Mouse (Mus musculus): ENCODE data around the gene Col23a1.

Gene Col23a1

GRCm38 (mm10) chr11:51543487-51544050 lies 253.8 kb downstream of the Col23a1 start:
- DNase-seq (ENCODE audit: low spot score): no peak

DNA sequence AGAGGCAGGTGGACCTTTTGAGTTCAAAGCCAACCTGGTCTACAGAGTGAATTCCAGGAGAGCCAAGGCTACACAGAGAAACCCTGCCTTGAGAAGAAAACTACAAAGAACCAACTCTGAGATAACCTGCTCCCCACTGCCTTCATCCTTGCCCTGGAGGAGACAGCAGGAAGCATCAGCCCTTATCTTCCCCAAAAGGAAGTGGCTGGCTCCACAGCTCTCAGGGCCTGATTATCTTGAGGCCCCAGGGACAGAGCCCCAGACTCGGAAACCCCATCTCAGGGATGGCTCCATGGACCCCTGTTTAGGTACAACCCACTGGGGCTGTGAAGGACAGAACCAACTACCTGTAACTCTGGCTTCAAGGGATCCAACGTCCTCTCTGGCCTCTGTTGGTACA lies 254.7 kb downstream of the Col23a1 start:
- DNase-seq (ENCODE audit: low spot score): no peak

- no peak for DNase-seq (ENCODE audit: low spot score)
These were observed 256.1 kb downstream of the Col23a1 start for GRCm38 (mm10) chr11:51545811-51546210.

DNA sequence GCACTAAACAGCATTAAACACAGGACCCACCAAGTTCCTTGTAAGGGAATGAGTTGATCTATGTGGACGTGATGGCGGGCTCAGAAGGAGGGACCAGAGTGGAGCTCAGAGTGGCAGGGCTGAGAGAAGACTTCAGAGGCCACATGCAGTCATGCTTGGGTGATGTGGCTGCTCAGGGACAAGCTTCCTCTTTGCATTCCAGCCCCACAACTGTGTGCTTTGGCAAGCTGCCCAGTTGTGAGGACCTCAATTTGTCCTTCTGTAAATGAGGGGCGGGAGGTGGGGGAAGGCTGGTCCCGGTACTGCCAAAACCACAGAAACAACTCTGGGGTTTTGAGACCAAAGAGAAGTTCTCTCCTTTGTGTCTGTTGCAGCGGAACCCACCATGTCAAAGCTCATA lies 261.5 kb downstream of the Col23a1 start:
- DNase-seq (ENCODE audit: low spot score): no peak

- DNase-seq (ENCODE audit: low spot score): no peak
These were observed 262.4 kb downstream of the Col23a1 start for GRCm38 (mm10) chr11:51552091-51552490.

DNA sequence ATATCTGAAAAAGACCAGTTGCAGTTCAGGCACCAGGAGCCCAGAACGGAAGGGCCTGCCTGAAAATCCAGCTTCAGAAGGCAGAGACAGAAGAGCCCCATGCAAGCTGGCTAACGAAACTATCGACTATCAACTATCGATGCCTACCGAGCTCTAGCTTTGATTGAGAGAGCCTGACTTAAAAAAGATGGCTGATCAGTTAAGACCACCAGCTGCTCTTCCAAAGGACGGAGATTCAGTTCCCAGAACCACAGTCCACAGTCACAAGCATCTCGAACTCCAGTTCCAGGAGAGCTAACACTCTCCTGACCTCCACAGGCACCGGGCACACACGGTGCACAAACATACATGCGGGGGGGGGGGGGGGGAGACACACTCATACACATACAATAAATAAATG lies 264.9 kb downstream of the Col23a1 start:
- no peak for DNase-seq (ENCODE audit: low spot score)

GRCm38 (mm10) chr11:51555066-51555465 lies 265.3 kb downstream of the Col23a1 start:
- no peak for DNase-seq (ENCODE audit: low spot score)

DNA sequence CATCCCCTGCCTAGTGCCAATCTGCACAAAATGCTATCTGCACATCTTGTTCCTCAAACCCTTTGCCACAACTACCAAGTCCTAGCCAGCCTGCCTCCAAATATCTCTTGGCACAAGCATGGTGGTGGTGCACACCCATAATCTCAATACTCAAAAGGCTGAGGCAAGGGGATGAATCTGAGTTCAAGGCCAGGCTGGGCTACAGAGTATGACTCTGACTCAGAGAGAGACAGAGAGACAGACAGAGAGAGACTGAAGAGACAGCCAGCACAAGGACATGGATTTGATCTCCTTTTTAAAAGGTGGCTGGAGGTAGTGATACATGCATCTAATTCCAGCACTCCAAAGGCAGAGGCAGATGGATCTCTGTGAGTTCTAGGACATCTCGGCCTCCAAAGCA lies 273.6 kb downstream of the Col23a1 start:
- DNase-seq (ENCODE audit: low spot score): no peak

- DNase-seq (ENCODE audit: low spot score): no peak
These were observed 275.3 kb downstream of the Col23a1 start for GRCm38 (mm10) chr11:51565062-51565461.

DNA sequence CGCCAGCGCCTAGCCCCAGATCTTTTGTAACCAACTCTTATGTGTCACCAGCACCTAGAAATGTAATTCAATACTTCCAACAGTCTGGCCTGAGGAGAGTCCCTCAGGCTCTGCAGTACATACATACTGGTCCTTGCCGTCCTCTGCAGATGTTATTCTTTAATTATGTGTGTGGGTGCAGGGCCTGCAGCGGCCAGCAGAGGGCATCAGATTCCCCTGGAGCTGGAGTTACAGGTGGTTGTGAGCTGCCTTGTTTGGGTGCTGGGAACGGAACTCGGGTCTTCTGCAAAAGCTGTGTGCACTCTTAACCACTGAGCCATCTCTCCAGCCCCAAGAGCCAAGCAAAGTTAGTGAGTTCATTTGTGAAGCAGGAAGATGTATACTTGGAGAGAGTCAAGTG lies 276.2 kb downstream of the Col23a1 start:
- no peak for DNase-seq (ENCODE audit: low spot score)

DNA sequence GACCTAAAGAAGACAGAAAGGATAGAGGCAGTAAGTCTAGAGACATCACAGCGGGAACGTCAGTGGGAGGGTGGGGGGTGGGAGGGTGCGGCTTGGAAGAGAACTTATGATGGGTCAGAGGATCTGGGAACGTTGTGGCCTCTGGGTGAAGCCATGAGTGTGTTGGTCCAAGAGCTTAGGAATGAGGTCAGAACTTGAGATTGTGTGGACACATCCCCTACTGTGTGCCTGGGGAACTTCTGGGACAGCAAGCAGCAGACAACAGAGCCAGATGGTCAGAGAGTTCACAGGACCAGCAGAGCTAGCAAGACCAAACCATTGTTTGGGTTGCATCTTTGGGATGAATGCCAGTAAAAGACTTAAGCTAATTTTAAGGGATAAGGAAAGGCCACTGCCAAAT lies 279.1 kb downstream of the Col23a1 start:
- DNase-seq (ENCODE audit: low spot score): no peak

DNA sequence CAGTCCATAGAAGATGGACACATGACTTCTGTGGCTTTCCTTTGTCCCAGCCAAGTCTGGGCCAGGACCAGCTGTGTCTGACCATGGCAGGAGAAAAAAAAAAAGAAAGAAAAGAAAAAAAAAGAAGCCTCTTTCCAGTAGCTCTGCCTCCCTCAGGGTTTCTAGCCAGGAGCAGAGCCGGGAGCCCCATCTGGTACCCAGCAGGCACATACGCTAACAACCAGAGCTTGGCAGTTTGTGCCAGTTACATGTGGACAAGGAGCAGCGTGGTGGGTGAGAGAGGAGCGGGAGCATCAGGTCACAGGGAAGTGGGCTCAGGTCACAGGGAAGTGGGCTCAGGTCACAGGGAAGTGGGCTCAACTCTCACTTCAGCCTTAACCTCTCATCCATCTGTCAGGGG lies 286.7 kb downstream of the Col23a1 start:
- DNase-seq (ENCODE audit: low spot score): no peak

DNA sequence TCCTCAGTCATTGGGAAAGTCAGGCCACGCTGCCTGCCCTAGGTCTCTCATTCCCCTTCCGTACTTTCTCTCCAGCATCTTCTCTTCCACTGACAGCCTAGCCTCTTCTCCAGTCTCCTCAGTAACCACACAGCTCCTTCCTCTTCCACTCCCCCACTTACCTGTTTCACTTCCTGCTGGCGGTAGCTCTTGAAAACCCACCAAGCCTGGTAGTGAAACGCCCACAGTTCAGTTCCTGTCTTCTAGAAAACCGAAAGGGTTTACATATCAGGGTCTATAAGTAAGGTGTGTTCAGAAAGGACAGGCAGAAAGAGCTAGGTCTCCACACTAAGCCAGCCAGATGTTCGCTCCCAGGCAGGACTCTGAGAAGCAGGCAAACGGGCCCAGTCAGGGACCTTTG lies 287.9 kb downstream of the Col23a1 start:
- no peak for DNase-seq (ENCODE audit: low spot score)

- no peak for DNase-seq (ENCODE audit: low spot score)
These were observed 289.3 kb downstream of the Col23a1 start for GRCm38 (mm10) chr11:51579024-51579423.

- no peak for DNase-seq (ENCODE audit: low spot score)
These were observed 293.0 kb downstream of the Col23a1 start for GRCm38 (mm10) chr11:51582713-51583112.

DNA sequence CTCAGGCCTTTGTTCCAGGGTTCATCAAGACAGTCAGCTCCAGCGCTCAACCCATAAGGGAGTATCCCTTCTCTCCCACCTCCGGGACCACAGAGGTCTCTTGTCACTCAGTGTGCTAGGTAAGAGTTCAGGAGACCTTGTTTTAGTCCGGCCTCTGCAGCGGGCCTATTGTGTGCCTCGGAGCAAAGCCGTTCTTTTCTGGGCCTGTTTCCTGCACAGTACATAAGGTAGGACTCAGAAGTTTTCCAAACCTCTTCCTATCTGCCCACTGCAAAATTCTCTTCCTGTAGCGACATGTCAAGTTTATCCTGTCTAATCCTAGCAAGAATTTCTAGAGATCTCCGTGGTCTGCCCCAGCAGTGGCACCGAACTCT lies 294.3 kb downstream of the Col23a1 start:
- DNase-seq (ENCODE audit: low spot score): no peak

DNA sequence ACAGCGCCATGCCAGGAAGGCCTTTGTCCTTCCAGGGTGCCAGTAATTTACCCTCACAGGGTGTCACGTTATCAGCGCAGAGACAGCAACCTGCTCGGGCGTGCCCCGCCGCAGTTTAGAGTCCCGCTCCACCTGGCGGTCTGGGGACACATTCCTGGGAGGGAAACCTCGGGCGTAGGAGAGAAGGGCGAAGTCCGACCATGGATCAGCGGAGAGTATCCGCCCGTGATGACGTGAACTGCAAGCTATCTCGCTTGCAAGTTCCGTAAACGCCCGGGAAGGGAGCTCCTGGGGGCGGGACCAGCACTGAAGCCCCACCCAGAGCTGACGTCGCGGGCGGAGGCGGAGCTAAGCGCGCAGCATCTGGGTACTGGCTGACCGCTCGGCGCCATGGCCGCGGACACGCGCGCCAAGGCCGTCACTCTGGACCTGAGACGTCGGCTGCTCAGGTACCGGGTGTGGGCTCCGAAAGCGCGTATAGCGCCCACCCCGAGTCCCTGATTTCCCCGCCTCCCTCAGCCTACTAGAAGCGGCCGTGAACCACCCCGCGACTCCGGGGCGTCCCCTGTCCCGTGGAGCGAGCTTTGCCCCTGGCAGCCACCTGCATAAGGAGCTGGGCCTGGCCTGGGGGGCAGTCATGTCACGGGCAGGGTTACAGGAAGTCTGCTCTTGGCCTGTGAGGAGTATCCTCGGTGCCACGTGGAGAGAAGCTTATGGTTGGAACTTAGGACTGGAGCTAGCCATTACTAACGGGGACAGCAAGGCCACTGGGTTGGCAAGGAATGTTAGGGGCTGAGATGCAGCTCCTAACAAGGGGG lies 294.9 kb downstream of the Col23a1 start, which contains the start of gene Phykpl:
Gene Phykpl, plus strand, starts transcription at position 327 of the 818 bp plus-strand sequence.
- peak; percentile 93 for DNase-seq (ENCODE audit: low spot score)

- DNase-seq (ENCODE audit: low spot score): no peak
These were observed 296.0 kb downstream of the Col23a1 start for GRCm38 (mm10) chr11:51585608-51586252.

DNA sequence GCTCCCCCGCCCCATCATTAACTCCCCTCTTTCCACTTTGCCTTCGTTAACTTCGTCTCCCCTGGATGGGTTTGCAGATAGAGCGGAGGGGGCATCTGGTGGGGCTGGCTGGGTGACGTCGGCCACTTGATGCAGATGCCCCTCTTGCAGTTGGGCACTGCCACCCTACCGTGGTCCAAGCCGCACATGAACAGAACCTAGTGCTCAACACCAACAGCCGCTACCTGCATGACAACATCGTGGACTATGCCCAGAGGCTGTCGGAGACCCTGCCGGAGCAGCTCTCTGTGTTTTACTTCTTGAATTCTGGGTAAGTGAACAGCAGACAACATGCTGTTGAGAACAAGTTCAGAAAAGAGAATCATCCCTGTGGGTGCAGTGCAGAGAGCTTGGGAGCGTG lies 296.7 kb downstream of the Col23a1 start:
- DNase-seq (ENCODE audit: low spot score): no peak

DNA sequence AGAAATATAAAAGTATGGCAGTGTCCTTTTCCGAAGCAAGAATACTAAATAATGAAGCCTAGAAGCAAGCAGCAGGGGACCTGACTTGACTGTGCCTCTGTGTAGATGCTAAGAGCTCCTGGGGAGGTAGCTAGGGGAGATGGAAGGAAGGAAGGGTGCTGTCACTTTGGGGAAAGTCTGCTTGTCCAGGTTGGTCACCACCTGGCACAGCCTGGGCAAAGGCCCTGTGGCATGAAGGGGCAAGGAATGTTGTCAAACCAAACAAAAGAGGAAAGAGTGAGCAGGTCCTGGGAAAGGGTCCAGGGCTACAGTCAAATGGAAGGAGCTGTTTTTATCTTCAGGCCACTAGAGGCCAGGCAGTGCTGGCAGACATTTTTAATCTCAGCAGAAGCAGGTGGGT lies 297.3 kb downstream of the Col23a1 start:
- no peak for DNase-seq (ENCODE audit: low spot score)

- DNase-seq (ENCODE audit: low spot score): no peak
These were observed 299.1 kb downstream of the Col23a1 start for GRCm38 (mm10) chr11:51588833-51589232.

DNA sequence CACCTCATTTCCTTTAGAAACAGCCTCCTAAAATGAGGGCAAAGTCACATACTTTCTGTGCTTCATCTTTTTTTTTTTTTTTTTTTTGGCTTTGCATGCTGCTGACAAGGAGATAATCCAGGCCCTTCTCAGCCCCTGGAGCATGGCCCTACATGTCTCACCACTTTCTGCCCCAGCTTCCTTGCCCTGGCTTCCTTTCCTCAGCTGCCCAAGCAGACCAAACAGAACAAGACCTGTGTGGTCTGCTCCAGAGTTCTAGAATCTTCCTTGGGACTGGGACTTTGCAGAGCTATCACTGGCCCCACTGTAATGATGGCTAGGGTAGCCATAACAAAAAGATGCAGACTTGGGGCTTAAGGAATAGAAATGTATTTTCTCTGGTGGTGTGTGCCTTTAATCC lies 300.3 kb downstream of the Col23a1 start:
- DNase-seq (ENCODE audit: low spot score): no peak

GRCm38 (mm10) chr11:51591168-51591567 lies 301.4 kb downstream of the Col23a1 start:
- no peak for DNase-seq (ENCODE audit: low spot score)

Data from ovary, postnatal 10 days (tissue).